Mouse (Mus musculus) ovary, postnatal 36 days (tissue): ENCODE measurements around the gene Lamp2.
"Not testable (repeated sequence)": the region's sequence is repeated elsewhere in the genome, so short reads cannot be mapped to it uniquely, and the experiment has no call there.

Experiments used
- DNase-seq: peaks from one replicate; pipeline ENCODE4 v3.0.0; 2022; ENCODE audit warnings: low spot score, mixed read lengths

The Lamp2 gene

DNA sequence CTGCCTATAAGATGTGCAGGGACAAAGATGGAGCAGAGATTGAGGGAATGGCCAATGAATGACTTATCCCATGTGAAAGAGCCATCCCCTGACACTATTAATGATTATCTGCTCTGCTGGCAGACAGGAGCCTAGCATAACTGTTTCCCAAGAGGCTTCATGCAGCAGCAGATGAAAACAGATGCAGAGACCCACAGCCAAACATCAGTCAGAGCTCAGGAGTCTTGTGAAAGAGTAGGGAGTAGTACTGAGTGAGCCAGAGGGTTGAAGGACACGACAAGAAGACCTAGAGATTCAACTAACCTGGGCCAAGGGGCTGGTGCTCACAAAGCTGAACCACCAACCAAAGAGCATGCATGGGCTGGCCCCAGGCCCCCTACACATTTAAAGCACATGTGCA is 30.2 kb downstream of the Lamp2 start:
- DNase-seq: no peak

- DNase-seq: no peak
Observed at GRCm38 (mm10) chrX:38423096-38423495, 33.2 kb downstream of the Lamp2 start.

DNA sequence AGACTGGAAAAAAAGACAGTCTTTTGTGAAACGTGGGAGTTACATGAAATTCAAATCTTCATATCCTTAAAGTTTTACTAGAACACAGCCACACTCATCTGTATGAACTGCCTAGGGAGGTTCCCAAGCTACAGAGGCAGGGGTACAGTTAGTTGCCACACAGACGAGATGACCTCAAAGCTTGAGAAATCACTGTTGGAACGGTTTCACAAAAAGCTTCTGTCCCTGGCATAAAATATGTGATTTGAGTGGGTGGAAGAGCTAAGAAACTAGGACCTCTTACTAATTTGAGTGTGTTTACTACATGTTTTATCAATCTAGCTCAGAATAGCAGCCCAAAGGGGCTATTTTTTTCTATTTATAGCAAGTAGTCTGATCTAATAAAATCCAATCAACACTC is 33.9 kb downstream of the Lamp2 start:
- no peak for DNase-seq

- no peak for DNase-seq
Observed at GRCm38 (mm10) chrX:38403879-38404278, 52.4 kb downstream of the Lamp2 start.

- DNase-seq: no peak
Observed at GRCm38 (mm10) chrX:38402981-38403380, 53.3 kb downstream of the Lamp2 start.

DNA sequence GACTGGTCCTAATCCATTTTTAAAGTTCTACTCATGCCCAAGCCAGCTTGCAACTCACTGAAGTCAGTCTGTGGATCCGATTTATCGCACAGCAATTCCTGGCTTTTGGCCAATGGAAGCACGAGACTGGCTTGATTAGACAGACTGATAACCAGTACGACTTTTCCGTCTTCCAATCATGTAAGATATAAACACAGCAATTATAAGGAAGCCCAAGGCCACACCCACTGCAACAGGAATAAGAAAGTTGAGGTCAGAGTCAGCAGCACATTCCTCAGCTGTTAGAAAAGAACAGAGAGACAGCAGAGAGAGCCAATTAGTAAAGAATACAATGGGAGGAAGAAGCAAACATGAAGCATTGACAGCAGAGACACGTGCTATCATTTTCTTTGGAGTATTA is 54.2 kb downstream of the Lamp2 start:
- DNase-seq: peak; percentile 12

DNA sequence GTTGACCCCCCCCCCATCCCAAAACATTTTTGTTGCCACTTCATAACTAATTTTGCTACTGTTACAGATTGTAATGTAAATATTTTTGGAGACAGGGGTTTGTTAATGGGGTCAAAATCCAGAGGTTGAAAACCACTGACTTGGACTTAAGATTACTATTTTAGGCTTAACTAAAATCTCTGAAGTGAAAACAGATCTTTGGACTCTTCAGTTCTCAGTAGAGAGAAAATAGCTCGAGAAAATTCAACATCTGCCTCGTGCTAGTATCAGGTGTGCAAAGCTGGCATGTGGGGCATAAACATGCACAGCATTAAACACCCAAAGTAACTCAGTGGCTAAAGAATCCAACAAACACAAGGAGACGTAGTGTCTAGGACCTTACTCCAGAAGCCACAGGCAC is 55.6 kb downstream of the Lamp2 start:
- no peak for DNase-seq

DNA sequence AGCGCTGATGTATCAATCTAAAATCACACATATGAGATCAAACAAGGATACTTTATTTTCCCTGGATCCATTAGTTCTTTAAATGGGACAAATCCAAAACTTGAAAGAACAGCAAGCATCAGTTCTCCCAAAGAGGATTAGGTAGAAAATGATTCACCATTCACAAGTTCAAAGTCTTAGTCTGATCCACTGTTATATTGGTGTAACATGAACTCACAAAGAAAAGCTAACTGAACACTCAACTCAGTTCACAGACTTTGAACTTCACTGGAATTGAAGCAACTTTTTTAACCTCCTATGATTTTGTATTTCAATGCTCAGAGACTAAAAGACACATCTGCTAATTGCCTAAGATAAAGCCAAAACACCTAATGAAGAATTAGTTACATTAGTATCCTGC is 56.6 kb downstream of the Lamp2 start:
- no peak for DNase-seq

- not testable (repeated sequence) for DNase-seq
Observed at GRCm38 (mm10) chrX:38373169-38373568, 83.1 kb downstream of the Lamp2 start.

DNA sequence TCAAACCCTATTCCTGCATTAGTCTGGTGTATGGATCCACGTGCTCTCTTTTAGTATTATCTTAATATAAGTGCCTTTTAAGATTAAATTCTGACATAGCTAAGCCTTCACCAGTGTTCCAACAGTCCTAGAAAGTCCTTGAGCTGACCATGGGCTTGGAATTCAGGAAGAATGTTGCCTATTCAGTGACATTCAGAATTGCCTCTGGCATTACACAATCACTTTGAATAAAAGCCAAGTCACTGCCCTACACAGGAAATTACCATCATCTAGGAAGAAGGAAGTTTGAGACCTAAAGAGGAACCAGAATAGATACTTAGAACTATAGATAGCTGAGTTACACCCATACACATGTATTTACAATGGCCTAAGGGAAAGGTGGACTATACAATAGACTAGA is 91.6 kb downstream of the Lamp2 start:
- DNase-seq: not testable (repeated sequence)

DNA sequence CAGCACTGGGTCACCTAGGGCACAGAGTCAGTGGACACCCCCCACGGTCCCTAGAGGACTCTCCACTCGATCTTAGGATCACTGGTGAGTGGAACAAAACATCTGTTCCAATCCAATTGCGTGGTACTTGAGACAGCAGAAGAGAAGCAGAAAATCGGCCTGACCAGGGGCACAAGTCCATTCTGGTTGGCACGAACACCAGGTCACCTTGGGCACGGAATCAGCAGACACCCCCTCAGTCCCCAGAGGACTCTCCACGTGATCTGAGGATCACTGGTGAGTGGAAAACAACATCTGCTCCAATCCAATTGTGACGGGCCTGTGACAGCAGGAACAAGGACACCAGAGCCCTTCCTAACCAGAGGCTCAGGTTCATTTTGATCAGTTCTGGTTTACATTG is 94.2 kb downstream of the Lamp2 start:
- DNase-seq: no peak
